Mouse (Mus musculus) midbrain, embryonic 16.5 days (tissue): Measurements from ENCODE around the gene Bcas3. TPM values are rescaled to one million over a fixed set of nuclear protein-coding genes. Genes with fewer than 3 reads are reported as not detected.

Source experiments
- ATAC-seq: fragments of 200-750 bp; cut with Nextera tagmentation; 2 replicates; pipeline ENCODE4 v1.8.0; 2017; ENCODE audit warnings: moderate TSS enrichment
- H3K27ac ChIP-seq: fragments of 300-500 bp; sonication (generic); 2 replicates; pipeline ENCODE4 v1.5.1; 2014; ENCODE audit warnings: mild to moderate bottlenecking, low read length, mixed read lengths
- H3K27me3 ChIP-seq: fragments of 300-500 bp; sonication (generic); 2 replicates; pipeline ENCODE4 v1.6.1; 2014; ENCODE audit warnings: low read depth, low read length, mixed read lengths; ENCODE audit not compliant: control insufficient read depth, insufficient read depth
- H3K36me3 ChIP-seq: fragments of 300-500 bp; sonication (generic); 2 replicates; pipeline ENCODE4 v1.6.1; 2014; ENCODE audit warnings: mild to moderate bottlenecking, low read length, moderate library complexity, mixed read lengths; ENCODE audit not compliant: control insufficient read depth, insufficient read depth
- H3K4me1 ChIP-seq: fragments of 300-500 bp; sonication (generic); 2 replicates; pipeline ENCODE4 v1.6.1; 2014; ENCODE audit warnings: mild to moderate bottlenecking, low read length, mixed read lengths; ENCODE audit not compliant: control insufficient read depth, insufficient read depth
- H3K4me2 ChIP-seq: fragments of 300-500 bp; sonication (generic); 2 replicates; pipeline ENCODE4 v1.6.1; 2014; ENCODE audit warnings: mild to moderate bottlenecking, low read length, mixed read lengths
- H3K4me3 ChIP-seq: fragments of 300-500 bp; sonication (generic); 2 replicates; pipeline ENCODE4 v1.5.1; 2014; ENCODE audit warnings: low read depth, mild to moderate bottlenecking, low read length, moderate library complexity, mixed read lengths
- H3K9ac ChIP-seq: fragments of 300-500 bp; sonication (generic); 2 replicates; pipeline ENCODE4 v1.6.1; 2014; ENCODE audit warnings: low read depth, low read length, mixed read lengths
- H3K9me3 ChIP-seq: fragments of 300-500 bp; sonication (generic); replicated peaks from 2 replicates; pipeline ENCODE4 v1.6.1; 2014; ENCODE audit warnings: mild to moderate bottlenecking, low read length, mixed read lengths; ENCODE audit not compliant: control insufficient read depth, poor library complexity, severe bottlenecking
- WGBS: fragments of 180-500 bp; shearing (Covaris S2); extraction: QIAGEN DNeasy Blood & Tissue Kit; methylation state at CpG from one replicate; pipeline ENCODE4 v1.1.7; 2014; 5-methylcytosine and 5-hydroxymethylcytosine counted together
- polyA plus RNA-seq: library from polyadenylated mRNA; unstranded; fragments of >200 nt; fragmentation: Nextera tagmentation; extraction: Ambion mirVana; gene quantifications from 2 replicates; pipeline ENCODE4 v1.2.1, GENCODE M21; 2015

Bcas3 gene
- polyA plus RNA-seq, 1 experiment from 2014 or later, result 33.3 TPM

DNA sequence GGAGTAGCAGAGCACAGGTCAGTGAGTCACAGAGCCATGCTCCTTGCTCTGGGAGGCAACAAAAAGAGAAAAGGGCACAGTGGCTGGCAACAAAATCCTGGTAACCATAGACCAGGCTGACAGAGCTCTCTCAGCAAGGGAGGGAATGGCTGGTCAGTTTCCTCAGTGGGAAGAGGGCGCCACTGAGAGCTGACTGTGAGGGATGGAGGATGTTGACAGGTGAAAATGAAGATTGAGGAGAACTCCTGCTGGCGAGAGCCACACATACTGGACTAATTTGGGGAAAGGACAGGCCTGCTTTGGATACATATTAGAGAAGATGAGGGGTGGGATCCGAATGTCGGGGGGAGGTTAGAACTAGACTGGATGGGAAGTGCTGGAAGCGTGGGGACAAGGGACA, 272.2 kb downstream of the Bcas3 start:
- no peaks in the 10 kb centered on the region for H3K27me3 ChIP-seq
- no peak overlapping the region for H3K9ac ChIP-seq
- H3K27ac ChIP-seq, result no peak overlapping the region
- H3K4me2 ChIP-seq, result no peak overlapping the region
- WGBS, result 83% methylated on average over 5 of the region's 5 CpGs
- no peaks in the 10 kb centered on the region for H3K36me3 ChIP-seq
- H3K4me3 ChIP-seq, result no peak overlapping the region
- ATAC-seq, result no peak
- peaks cover 7% of the 10 kb centered on the region for H3K4me1 ChIP-seq
- no peaks in the 10 kb centered on the region for H3K9me3 ChIP-seq

DNA sequence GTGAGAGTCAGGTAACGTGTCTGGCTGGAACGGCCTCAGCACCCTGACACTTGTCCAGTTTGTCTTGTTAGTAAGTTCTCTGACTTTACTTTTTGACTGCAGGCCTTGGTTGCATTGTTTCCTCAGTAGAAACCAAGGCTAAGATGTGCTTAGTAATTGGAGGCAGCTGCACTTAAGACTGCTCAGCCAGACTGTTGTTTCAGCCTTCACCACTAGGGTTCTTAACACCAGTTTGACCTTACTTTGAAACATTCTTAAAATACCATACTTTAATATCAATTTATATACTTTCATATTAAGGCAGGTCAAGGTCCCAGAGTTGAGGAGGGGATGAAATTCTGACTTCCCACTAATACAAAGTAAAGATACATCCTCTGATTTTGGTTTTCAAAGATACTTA, 273.9 kb downstream of the Bcas3 start:
- Histone ChIP-seq H3K36me3 (no peaks in the 10 kb centered on the region), H3K27me3 (no peaks in the 10 kb centered on the region), H3K9ac (no peak overlapping the region), H3K9me3 (no peaks in the 10 kb centered on the region), H3K4me1 (peaks cover 7% of the 10 kb centered on the region), H3K27ac (no peak overlapping the region), H3K4me2 (no peak overlapping the region), H3K4me3 (no peak overlapping the region)
- no peak for ATAC-seq
- 87% methylated on average over 2 of the region's 2 CpGs for WGBS

DNA sequence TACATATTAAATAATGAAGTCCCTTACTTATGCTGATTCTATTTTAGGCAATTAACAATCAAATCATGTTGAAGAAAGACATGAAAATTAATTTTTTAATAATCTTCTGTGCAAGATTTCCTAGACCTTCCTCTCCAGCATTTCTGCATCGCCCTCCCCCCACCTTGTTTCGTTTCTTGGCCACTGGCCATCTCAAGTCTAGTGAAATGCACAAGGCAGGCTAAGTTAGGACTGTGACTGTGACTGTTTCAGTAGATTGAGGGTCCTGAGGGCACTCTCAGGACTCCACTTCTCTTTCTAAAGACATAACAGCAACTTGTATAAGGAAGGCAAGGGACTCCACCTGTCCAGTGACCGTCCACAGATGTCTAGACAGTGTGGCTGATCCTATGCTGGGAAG, 274.4 kb downstream of the Bcas3 start:
- ATAC-seq, result no peak
- Histone ChIP-seq H3K27ac (no peak overlapping the region), H3K9me3 (no peaks in the 10 kb centered on the region), H3K9ac (no peak overlapping the region), H3K4me1 (peaks cover 7% of the 10 kb centered on the region), H3K4me3 (no peak overlapping the region), H3K27me3 (no peaks in the 10 kb centered on the region), H3K4me2 (no peak overlapping the region), H3K36me3 (no peaks in the 10 kb centered on the region)
- 82% methylated on average over 3 of the region's 3 CpGs for WGBS

DNA sequence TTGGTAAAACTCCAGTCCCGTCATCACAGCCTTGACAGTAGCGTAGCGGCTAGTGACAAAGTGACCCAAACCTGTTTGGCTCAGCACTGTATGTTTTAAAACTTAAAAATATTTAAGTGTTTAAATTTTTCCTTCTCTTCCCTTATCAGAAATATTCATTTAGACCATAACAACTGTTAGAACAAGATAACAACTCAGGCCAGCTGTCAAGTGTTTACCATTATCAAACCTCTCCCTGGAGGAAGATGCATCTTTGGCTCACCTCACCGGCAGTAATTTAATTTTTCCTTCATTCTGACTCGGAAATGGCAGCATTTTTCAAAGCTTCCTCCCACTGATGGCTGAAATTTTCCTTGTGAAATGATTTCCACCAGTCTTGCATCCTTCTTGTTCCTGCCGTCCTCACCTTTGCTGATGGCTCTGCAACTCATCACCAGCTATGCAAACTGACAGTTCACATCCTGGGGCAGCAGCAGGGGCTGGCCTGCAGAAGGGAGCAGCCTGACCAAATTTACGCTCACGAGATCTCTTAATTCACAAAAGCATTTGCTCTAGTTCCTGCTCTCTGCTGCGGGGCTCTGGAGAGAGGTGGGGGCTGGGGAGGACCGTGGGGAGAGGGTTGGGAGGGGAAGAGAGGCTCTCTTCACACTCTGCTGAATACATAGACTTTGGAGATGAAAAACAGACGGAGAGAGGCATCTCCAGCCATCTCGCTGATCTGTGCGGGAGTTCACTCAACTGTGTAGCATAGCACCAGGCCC, 275.5 kb downstream of the Bcas3 start:
- Histone ChIP-seq H3K27me3 (no peaks in the 10 kb centered on the region), H3K27ac (no peak overlapping the region), H3K4me1 (peaks cover 9% of the 10 kb centered on the region), H3K9me3 (no peaks in the 10 kb centered on the region), H3K4me3 (no peak overlapping the region), H3K4me2 (no peak overlapping the region), H3K36me3 (no peaks in the 10 kb centered on the region), H3K9ac (no peak overlapping the region)
- WGBS, result 34% methylated on average over 13 of the region's 13 CpGs
- no peak for ATAC-seq

DNA sequence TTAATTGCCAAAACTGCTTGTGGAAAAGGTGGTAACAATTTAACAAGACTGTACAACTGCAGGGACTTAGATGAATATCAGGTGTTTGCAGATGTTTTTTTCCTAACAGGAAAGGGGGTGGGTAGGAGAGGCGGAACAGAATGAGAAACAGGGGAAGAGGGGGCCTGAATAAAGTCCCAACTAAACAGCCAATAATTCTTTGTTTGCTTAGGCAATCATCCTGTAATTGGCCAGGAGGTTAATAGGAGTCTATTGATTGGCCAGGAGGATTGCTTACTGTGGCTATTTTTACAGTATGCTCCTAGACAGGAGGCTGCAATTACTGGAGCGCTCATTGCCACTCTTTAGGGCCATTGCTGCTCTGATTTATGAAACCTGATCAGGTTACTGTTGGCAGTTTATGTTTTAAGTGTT, 279.6 kb downstream of the Bcas3 start:
- no peaks in the 10 kb centered on the region for H3K9me3 ChIP-seq

DNA sequence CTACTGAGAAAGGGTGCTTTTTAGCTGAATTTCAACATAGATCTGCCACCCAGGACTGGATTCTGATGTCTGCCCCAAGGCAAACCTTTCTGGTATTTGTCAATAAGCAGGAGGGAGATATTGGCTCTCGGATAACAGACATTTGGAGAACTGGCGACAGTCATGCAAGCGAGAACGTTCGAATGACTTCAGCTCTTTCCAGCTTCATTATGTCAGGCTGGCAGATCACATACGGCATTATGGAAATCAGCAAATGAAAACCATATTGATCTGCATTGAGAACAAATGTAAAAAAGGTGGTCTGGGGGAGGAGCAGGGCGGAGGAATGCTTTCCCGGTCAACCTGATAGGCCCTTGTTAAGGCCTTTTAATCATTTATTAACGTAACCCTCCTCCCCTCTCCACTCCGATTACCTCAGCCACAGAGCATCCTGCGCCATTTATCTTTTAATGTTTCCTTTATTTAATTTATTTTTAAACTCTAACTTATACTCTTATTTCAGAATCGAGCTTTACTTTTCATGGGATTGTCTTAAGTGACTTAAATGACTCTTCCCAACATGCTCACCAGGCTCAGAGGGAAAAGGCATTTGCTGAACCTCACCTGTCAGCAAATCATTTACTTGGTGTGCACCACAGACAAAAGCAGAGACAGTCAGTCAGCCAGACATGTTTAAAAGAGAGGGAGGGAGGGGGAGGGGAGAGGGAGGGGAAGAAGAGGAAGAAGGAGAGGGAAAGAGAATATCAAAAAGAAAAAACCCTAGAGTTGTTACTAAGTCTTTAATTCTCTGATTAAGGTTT, 285.9 kb downstream of the Bcas3 start:
- H3K4me2 ChIP-seq, result no peak overlapping the region
- H3K4me1 ChIP-seq, result peaks cover 22% of the 10 kb centered on the region
- H3K4me3 ChIP-seq, result no peak overlapping the region
- no peaks in the 10 kb centered on the region for H3K9me3 ChIP-seq
- no peaks in the 10 kb centered on the region for H3K27me3 ChIP-seq
- no peak overlapping the region for H3K9ac ChIP-seq
- no peaks in the 10 kb centered on the region for H3K36me3 ChIP-seq
- 54% methylated on average over 12 of the region's 12 CpGs for WGBS
- H3K27ac ChIP-seq, result no peak overlapping the region
- no peak for ATAC-seq

More for the DNA sequence above, 279.6 kb downstream of the Bcas3 start:
- peaks cover 9% of the 10 kb centered on the region for H3K4me1 ChIP-seq
- no peaks in the 10 kb centered on the region for H3K36me3 ChIP-seq
- H3K27ac ChIP-seq, result no peak overlapping the region
- WGBS, result 64% methylated on average over 2 of the region's 2 CpGs
- no peak overlapping the region for H3K4me3 ChIP-seq
- no peak overlapping the region for H3K9ac ChIP-seq
- no peaks in the 10 kb centered on the region for H3K27me3 ChIP-seq
- ATAC-seq, result no peak
- H3K4me2 ChIP-seq, result no peak overlapping the region

DNA sequence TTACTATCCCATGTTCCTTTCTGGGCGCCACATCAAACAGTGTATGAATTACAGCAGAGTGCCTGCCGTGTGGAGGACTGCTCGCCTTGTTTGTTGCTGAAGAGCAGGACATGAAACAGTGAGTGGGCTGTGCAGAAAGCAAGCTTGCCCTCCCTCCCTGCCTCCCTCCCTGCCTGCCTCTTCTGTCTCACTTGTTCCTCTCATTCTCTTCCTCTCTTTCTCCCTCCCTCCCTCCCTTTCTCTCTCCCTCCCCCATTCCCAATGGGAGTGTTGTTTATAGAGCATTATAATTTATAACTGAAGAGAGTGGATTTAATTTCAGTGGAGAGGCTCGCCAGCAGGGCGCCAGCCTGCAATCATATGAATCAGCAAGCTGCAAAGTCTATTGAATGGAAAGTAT, 287.7 kb downstream of the Bcas3 start:
- 13% methylated on average over 5 of the region's 5 CpGs for WGBS

DNA sequence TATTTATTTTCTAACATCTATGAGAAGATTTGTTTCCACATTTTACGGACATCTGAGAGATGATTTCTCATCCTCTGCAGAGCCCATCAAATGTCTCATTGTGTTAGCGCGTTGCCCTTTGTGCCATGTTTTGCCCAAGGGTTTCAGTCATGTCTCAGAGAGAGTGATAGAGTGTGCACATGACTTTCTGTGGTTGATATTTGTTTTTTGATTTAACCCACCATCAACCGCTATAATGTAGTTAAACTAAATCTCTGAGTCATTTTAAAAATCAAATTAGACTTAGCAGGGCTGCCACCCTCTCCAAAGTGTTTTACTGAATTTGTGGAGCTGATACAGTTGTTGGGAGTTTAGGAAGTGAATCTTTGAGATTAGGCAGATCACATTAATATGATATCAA, 288.5 kb downstream of the Bcas3 start:
- WGBS, result 54% methylated on average over 4 of the region's 4 CpGs

More for the DNA sequence above, 287.7 kb downstream of the Bcas3 start:
- Histone ChIP-seq H3K36me3 (no peaks in the 10 kb centered on the region), H3K4me1 (peaks cover 26% of the 10 kb centered on the region), H3K9me3 (no peaks in the 10 kb centered on the region), H3K27me3 (no peaks in the 10 kb centered on the region), H3K9ac (no peak overlapping the region), H3K4me2 (peak overlapping the region; percentile 41), H3K27ac (no peak overlapping the region), H3K4me3 (no peak overlapping the region; the same call in 1 of the 2 replicates)
- peak; percentile 45; the same call in 1 of the 2 replicates for ATAC-seq

DNA sequence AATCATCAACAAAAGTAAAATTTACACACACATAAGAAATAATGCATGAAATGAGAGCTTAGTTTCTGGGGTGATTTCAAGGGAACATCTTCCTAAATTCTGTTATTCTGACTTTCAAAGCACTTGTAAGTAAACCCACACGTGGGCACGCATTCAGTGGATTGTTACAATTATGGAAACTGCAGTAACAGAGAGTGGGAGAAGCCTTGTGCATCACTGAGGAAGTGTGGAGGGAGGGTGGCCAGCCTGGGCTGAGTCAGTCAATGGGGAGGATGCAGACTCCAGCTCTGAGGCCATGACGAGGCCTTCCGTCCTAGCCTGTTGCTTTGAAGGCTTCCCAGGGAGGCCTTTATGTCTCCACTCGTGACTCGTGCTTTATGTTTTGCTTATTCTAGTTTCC, 289.6 kb downstream of the Bcas3 start:
- Histone ChIP-seq H3K4me2 (no peak overlapping the region), H3K9ac (no peak overlapping the region), H3K4me1 (peaks cover 26% of the 10 kb centered on the region), H3K27ac (no peak overlapping the region), H3K27me3 (no peaks in the 10 kb centered on the region), H3K9me3 (no peaks in the 10 kb centered on the region), H3K36me3 (no peaks in the 10 kb centered on the region), H3K4me3 (no peak overlapping the region)
- no peak for ATAC-seq
- 62% methylated on average over 6 of the region's 6 CpGs for WGBS

More for the DNA sequence above, 288.5 kb downstream of the Bcas3 start:
- no peak for ATAC-seq
- no peaks in the 10 kb centered on the region for H3K36me3 ChIP-seq
- H3K4me1 ChIP-seq, result peaks cover 26% of the 10 kb centered on the region
- H3K27ac ChIP-seq, result no peak overlapping the region
- H3K9ac ChIP-seq, result no peak overlapping the region
- H3K9me3 ChIP-seq, result no peaks in the 10 kb centered on the region
- H3K4me2 ChIP-seq, result no peak overlapping the region
- H3K27me3 ChIP-seq, result no peaks in the 10 kb centered on the region
- H3K4me3 ChIP-seq, result no peak overlapping the region
